Mouse (Mus musculus): ENCODE results near the gene Cpa5.

GRCm38 (mm10) chr6:30579961-30580840, 30.6 kb upstream of the Cpa5 start:
- no peak for TF ChIP-seq CTCF (IDR thresholded peaks at IDR 0.05; ENCODE audit: insufficient read depth, low read depth, low read length)
- no peak for TF ChIP-seq POLR2A (IDR thresholded peaks at IDR 0.05; ENCODE audit: insufficient read depth, low read depth, low read length)

Measured in olfactory bulb, adult 2 months (tissue).